Mouse (Mus musculus) E14TG2a.4 (cell line): ENCODE results near the gene Tnni2.

Experiments used
- CTCF ChIP-seq: conservative IDR thresholded peaks from 2 replicates; pipeline ENCODE4 v1.5.1; 2014; ENCODE audit warnings: low read length
- NANOG ChIP-seq: IDR thresholded peaks from 2 replicates; pipeline ENCODE4 v1.6.1; 2014; ENCODE audit warnings: borderline replicate concordance, low read length, mixed read lengths

GRCm38 (mm10) chr7:142487341-142487859 is 45.8 kb downstream of the Tnni2 start:
- TF ChIP-seq CTCF = no peak
- no peak for TF ChIP-seq NANOG
